Mouse (Mus musculus): ENCODE results near the gene Cd7.
"Not testable (repeated sequence)": the region's sequence is repeated elsewhere in the genome, so short reads cannot be mapped to it uniquely, and the experiment has no call there.

Cd7 gene

DNA sequence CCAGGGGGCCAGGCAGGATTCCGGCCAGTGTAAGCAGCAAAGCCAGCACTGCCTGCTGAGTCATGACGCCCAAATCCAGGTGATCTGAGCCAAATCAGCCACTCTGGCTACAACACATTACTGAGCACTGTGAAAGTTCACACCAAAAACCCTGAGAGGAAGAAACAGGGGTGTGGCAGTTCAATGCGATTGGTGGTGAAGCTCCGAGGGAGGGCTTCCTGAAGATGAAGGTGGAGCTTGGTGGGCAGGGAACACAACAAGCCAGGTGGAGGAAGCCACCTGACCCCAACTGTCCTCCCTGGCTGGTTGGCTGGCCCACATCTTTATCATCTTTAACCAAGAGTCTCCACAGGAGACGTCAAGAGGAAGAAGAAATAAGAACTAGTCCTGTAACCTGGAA, at the start of gene Cd7:
Cd7 (minus strand) TSS at position 117 of the 400 bp plus-strand sequence.
- DNase-seq (ENCODE audit: low spot score): no peak

DNA sequence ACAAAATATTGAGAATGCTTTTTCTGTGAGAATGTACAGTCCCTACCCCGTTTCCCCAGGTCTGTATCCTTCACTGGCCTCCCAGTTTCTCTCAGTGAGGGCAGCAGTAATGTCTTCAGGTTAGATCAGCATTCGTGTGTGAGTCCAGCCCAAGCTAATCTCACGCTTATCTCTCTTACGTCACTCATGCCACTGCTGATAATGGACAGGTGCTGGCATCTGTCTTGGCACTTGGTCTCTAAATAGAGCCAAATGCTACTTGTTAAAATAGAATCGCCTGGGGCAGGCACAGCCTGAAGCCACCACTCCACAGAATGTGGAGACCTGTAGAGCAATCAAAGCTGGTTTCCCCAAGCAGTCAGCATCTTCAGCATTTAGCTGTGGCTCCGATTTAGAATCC, 49.8 kb upstream of the Cd7 start:
- no peak for DNase-seq (ENCODE audit: low spot score)

DNA sequence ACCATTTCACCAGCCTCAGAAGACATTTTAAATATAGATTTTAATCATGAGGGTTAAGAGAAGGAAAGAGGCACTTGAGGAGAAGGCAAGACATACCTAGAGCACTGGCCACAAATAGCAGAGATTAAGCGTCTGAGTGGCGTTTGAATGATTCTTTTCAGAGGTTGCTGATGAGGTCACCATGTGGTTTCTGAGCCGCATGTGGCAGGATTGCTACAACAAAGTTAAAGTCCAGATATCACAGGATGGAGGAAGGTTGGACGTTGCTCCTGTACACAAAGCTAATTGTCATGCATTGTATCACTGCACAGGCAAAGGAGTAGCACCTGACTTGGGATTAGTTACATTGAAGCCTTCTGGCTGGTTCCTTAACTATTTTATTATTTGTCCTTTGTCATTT, 47.1 kb upstream of the Cd7 start:
- no peak for DNase-seq (ENCODE audit: low spot score)

DNA sequence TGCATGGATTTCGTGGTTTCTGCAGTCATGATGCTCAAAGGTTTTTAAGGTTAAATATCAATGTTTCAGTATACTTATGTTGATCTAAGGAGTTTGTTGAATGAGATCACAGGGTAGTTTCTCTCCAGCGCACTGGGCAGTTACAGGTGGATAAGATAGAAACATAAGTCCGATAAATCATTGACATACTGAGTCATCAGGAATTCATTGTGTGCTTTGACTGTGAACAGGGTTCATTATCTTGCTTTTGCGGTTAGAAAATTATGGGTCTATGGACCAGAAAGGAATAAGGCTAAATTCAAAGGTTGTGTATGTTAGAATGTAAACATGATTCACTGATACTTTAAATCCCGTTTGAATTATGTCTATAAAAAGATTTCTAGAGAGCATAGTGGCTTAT, 46.0 kb upstream of the Cd7 start:
- no peak for DNase-seq (ENCODE audit: low spot score)

DNA sequence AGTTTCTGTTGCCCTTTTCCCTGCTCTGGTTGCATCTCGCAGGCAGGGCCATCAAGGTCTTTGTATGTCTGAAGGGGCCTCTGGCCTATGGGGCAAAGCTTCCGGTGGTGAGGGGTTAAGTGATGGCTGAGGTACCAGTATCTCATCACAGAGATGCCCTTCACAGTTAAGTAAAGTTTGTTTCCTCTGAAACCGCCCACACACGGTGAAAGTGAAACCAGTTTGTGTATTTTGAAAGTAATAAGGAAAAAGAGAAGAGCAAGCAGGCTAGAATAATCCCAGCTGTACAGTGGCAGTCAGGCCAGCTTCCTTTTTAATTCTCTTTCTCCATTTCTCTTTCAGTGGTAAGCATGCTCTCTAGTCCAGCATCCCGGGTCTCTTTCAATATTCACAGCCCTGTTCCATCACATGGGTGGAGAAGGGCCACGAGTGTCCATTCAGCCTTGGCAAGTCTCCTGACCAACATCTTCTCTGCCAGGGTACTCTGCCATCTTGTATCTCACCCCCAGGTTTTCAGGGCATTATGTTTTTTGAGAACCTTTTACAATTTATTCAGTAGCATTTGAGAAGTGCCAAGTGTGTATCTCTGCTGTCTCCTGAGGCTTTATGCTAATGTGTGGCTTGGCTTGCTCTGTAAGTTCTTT, 43.8 kb upstream of the Cd7 start:
- no peak for DNase-seq (ENCODE audit: low spot score)

DNA sequence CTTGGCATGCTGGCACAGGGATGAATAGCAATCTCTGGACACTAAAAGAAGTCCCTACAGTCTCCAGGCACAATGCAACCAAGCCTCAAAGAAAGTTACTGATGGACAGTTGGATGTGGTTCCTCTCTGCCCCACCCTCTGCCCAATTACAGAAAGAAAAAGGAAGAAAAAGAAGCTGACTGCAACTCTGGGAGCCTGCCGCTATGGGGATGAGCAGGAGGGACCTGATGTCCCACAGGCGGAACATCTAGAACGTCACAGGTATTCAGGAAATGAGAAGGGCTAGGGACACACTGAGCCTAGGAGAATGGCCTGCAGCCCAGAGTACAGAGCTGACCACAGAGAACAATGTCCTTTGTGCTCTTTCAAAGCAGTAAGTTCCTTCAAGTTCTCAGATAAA, 43.0 kb upstream of the Cd7 start:
- no peak for DNase-seq (ENCODE audit: low spot score)

DNA sequence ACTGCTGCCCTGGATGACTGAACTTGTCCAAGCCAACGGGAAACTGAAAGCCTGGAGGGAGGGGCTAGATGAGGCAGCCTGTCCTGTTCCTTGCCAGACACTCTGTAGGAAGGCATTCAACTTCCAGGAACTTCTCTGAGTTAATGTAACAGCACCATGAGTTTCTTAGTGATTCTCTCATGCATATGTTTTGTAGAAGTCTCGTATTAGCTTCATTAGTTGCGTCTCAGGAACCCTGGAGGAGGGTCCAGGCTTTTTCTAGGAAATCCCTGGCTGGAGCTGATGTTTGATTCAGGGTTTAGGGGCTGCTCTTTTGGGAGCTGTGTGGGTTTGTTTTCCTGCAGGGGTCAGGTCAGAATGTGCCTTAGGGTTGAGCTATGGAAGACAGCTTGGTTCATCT, 41.9 kb upstream of the Cd7 start, which contains the start of gene Sectm1a:
Sectm1a (minus strand) TSS at position 101 of the 400 bp plus-strand sequence.
- DNase-seq (ENCODE audit: low spot score): no peak

DNA sequence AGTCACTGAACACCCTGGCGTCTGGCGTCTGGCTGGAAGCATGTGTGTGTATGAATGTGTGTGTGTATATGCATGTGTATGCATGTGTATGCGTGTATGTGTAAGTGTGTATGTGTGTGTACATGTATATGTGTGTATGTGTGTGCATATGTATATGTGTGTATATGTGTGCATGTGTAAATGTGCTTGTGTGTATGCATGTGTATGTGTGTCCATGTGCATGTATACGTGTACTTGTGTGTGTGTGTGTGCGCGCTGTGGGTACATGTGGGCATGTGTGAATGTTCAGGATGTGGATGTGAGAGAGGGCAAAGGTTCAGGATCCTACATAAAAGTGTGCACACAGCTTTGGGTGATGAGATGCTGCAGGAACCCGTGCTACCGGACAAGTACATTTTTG, 41.1 kb upstream of the Cd7 start:
- no peak for DNase-seq (ENCODE audit: low spot score)

DNA sequence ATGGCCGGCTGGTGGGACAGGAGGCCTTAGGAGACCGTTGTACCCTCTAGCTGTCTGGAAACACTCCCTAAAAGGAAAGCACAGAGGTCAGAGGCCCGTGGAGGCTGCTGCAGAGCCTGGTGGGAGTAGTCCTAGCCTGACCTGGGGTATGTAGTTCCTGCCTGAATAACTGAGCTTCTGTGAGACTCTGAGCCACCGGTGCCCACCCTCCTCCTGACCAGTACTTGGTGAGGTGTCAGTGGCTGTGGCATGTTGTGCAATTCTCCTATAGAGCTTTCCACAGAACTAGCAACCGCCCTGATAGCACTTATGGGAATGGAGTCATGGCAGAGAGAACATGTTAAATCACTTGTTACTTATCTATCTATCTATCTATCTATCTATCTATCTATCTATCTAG, 36.4 kb upstream of the Cd7 start:
- DNase-seq (ENCODE audit: low spot score): no peak

DNA sequence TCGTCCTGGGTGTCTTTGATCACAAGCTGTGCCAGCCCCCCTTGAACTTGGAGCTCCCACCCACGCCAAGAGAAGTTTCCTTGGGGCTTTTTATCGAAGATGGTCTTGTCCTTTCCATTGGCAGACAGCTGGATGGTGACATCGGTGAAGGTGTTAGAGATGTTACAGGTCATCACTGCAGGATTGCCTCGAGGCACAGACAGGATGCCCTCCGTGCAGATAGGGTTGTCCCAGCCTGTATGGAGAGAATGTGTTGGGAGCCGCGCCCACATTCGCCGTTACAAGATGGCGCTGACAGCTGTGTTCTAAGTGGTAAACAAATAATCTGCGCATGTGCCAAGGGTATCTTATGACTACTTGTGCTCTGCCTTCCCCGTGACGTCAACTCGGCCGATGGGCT, 30.4 kb upstream of the Cd7 start:
- DNase-seq (ENCODE audit: low spot score): not testable (repeated sequence)

DNA sequence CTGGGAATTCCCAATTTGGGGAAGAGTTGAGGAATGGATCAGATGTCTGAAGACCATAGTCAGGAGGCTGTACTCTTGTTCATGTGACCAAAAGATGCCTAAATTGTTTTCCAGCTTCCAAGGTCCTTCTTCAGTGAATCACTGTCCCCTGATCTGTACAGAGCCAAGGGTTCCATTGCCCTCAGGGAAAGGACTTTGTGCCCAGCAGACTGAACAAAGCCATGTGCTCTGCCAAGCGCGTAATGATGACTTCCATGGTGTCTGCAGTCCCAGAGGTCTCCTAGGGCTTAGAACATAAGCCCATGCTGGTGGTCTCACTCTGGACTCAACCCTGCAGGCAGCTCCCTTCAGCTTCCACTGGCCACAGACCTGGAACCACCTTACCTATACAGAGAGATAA, 28.7 kb upstream of the Cd7 start:
- no peak for DNase-seq (ENCODE audit: low spot score)

DNA sequence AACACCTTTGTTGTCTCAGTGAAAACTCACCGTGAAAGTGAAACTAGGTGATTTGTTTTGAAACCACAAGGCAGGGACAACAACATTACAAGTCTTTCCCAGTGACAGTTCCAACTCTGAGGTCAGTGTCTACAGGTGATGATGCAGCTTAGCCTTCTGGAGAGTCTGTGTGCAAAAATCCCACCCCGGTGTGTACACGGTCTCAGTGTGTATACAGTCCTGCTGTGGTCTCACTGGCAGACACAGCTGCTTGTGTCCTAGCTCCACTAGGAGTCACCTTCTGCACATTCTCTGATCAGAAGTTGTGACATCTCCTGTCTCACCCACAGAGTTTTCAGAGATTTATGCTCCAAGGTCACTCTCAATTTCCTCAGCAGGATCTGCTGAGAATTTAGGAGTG, 25.0 kb upstream of the Cd7 start:
- no peak for DNase-seq (ENCODE audit: low spot score)

DNA sequence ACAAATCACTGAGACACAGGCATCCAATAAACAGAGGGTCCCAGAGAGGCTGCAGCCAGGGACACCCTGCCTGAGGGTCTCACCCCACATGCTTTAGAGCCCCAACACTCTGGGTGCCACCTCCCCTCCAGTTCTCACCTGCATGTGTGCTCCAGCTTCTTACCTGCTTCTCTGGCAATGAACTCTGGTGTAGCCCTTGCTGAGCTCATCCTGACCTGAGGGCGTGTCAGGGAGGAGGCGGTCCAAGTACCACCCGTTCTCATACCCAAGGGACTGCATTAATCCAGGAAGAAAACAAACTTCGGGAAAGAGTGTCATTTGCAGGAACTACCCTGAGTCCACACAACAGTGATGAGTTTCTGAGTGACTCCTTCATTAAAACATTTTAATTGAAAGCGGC, 24.2 kb upstream of the Cd7 start, which contains the start of gene Sectm1b:
Sectm1b (minus strand) TSS at position 191 of the 400 bp plus-strand sequence.
- DNase-seq (ENCODE audit: low spot score): no peak

DNA sequence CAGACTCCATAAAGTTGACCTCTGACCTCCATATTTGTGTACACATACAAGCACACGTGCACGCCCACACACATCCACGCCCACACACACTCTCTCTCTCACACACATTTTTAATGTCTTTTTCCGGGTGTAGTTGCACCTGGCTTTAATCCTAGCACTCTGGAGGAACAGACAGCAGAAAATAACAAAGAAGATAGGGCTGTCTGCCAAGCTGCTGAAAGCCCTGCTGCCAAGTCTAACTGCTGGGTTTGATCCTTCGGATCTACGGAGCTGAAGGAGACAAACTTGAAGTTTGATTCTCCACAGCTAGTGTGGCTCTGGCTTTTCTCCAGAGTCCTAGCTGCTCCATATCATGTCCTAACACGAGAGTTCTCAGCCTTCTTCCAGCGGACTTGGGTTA, 22.4 kb upstream of the Cd7 start:
- no peak for DNase-seq (ENCODE audit: low spot score)

DNA sequence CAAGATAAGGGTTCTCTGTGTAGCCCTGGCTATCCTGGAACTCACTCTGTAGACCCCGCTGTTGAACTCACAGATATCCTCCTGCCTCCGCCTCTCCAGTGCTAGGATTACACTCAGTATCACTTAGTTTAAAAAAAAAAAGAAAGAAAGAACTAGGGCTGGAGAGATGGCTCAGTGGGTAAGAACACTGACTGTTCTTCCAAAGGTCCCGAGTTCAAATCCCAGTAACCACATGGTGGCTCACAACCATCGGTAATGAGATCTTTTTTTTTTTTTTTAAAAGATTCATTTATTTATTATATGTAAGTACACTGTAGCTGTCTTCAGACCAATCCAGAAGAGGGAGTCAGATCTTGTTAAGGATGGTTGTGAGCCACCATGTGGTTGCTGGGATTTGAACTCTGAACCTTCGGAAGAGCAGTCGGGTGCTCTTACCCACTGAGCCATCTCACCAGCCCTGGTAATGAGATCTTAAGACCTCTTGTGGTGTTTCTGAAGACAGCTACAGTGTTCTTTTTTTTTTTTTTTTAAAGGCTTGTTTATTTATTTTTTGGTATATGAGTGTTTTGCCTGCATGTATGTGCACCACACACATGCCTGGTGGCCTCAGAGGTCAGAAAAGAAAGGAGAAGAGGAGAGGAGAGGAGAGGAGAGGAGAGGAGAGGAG, 21.3 kb upstream of the Cd7 start:
- DNase-seq (ENCODE audit: low spot score): not testable (repeated sequence)

DNA sequence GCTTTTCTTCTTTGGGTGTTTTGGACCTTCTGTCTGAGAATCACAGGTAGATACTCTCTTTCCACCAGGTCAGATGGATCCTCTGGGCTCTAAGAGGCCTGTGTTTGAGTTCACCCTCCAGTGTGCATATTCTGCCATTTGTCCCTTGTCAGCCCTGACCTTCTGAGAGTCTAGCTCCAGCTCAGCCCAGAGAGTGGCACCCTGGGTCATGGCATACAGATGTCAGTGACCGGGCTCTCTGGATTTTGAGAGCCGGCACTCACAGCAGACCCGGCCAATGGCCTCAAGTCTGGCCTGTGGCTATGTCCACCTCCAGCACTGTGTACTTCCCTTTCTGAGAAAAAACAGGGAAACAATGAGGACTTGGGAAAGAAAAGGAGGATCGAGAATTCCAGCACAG, 20.3 kb upstream of the Cd7 start:
- no peak for DNase-seq (ENCODE audit: low spot score)

DNA sequence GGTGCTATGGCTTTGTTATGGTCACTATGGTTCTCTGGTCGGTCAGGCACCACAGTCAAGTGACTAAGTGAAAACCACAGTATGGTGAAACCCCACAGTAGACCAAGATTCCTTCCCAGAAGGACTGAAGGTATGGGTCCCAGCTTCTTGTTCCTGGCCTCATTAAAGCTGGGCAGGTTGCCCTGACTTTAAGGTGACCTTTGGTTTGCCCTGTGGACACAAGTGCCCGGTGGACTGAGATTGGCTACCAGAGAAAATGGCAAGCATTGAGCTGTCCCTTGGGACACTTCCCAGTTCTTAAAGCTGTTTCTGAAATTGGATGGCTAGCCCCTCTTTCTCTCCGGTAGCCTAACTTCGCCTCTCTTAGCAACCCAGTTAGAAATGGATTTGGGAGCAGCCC, 19.7 kb upstream of the Cd7 start:
- no peak for DNase-seq (ENCODE audit: low spot score)

DNA sequence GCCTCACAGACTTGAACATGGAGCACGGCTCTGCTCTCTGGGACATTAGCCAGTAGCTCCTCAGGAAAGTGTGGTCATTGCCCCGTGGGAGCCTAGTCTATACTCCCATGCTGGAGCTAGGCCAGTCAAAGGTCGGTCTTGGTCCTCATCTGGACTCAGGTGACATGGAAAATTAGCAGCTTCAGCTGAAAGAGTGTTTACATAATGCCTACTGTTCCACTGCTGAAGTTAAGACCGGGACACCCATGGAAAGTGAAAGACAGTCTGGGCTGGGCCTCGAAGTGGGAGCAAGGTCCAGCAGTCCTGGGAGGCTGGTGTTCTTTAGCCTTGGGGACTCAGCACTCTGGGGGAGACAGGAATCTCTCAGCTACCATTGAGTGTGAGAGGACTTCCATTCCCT, 18.9 kb upstream of the Cd7 start:
- no peak for DNase-seq (ENCODE audit: low spot score)

DNA sequence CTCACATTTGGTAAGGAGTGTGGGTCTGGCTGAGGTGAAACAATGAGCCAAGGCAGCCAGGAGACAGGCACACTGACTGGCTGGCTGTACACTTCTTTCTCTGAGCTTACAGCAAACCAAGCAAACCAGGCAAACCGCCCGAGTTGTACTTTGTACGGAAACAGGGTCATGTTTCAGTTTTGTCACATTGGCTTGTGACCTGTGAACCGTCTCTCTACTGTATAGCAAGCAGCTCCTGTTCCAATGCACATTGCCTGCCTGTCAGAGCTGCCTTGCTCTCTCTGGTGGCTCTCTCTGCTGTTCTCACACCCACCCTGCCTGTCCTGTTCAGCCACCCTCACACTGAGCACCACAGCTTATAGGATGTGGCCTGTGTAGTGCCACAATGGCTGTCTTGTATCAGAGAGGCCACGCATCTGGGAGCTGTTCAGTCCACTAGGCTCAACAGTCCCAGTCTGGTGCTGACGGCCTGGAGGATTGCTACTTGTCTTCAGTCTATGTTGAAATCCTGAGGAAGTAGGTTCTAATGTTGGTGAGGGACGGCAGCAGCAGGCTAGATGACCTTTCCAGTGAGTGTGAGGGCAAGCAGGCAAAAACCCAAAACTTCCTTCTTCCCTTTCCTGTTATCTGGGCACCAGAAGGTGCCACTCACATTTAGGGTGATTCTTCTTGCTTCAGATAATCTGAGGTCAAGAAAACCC, 17.5 kb upstream of the Cd7 start:
- DNase-seq (ENCODE audit: low spot score): no peak

DNA sequence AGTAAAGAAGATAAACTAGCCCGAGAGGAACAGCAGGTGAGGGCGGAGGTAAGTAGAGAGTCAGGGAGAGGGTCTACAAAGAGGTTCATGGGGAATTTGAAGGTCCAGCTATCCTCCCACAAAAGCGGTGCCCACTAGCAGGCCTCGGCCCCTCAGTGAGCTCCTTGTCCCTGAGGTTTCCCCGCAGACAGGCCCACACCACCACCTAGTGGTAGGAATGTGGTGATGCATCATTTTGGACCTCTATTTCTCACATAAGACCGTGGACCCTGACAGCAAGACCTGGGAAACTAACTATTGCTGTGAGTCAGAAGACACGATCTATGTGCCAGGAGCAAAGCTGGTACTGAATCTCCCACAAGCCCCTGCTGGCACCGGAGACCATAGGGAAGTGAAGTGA, 14.3 kb upstream of the Cd7 start:
- DNase-seq (ENCODE audit: low spot score): peak; percentile 73

DNA sequence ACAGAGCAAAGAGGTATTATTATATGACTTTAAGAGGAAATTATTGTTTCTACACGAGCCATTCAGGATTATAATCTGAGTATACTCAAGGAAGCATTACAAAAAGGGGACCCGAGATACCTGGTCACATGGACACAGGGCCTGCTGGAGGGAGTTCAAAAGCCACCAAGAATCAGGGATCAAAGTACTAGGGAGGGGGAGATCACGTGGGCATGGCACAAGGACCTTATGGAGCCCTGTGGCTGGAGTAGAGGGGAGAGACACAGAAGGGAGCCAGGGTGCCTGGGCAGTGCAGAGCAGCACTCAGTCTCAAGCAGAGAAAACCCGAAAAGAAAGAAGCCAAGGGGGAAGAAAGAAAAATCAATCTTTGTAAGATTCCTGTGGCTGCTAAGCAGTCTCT, 13.2 kb upstream of the Cd7 start:
- no peak for DNase-seq (ENCODE audit: low spot score)

DNA sequence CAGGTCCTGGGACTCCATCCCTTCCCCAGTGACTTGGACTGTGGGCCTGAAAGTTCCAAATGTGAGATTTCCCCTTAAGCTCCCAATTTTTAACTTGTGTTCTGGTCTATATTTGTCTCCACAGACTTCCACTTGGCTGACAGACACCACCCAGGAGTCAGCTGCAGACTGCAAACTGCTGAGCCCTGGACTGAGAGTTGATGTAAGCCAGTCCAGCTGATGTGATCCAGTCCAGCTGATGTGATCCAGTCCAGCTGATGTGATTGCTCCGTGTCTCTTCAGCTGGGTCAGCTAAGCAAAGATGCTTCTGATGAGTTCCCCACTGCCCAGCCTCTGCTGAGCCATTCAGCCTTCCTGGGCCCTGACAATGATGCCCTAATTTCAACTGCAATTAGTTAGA, 12.6 kb upstream of the Cd7 start:
- no peak for DNase-seq (ENCODE audit: low spot score)

DNA sequence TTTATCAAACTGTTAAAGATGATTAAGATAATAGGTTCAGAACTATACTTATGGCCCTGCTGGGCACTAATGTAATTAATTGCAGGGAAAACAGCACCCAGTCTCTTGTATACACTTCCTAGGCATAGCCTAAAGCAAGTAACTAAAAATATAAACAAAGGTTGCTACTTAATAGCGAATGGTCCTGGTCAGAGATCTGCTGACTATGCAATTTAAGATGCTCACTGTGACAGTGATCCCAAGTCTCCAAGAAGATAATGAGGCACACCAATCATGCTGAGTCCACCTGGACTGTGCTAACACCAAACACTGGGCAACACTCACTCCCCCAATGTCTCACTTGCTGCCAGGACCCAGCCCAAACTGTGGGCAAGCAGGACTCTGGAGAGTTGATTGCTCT, 10.6 kb upstream of the Cd7 start:
- no peak for DNase-seq (ENCODE audit: low spot score)
